Mouse (Mus musculus) embryonic facial prominence, embryonic 10.5 days (tissue): Measurements from ENCODE around the gene Tmem150a. TPM values are rescaled to one million over a fixed set of nuclear protein-coding genes. Genes with fewer than 3 reads are reported as not detected.

ENCODE experiments used
- DNase-seq: peaks from one replicate; pipeline ENCODE4 v3.0.0-alpha.2; 2017; ENCODE audit warnings: low spot score
- H3K27ac ChIP-seq: fragments of 300-500 bp; sonication (generic); replicated peaks from 2 replicates; pipeline ENCODE4 v1.5.1; 2016; ENCODE audit warnings: mild to moderate bottlenecking
- H3K27me3 ChIP-seq: fragments of 300-500 bp; sonication (generic); replicated peaks from 2 replicates; pipeline ENCODE4 v1.6.1; 2016; ENCODE audit warnings: low read depth, mild to moderate bottlenecking; ENCODE audit not compliant: poor library complexity, severe bottlenecking
- H3K36me3 ChIP-seq: fragments of 300-500 bp; sonication (generic); replicated peaks from 2 replicates; pipeline ENCODE4 v1.6.1; 2016; ENCODE audit warnings: mild to moderate bottlenecking, moderate library complexity
- H3K4me1 ChIP-seq: fragments of 300-500 bp; sonication (generic); 2 replicates; pipeline ENCODE4 v1.6.1; 2016
- H3K4me3 ChIP-seq: fragments of 300-500 bp; sonication (generic); 2 replicates; pipeline ENCODE4 v1.5.1; 2016; ENCODE audit warnings: mild to moderate bottlenecking, moderate library complexity
- H3K9me3 ChIP-seq: fragments of 300-500 bp; sonication (generic); 2 replicates; pipeline ENCODE4 v1.6.1; 2016; ENCODE audit warnings: mild to moderate bottlenecking
- WGBS: fragments of 180-500 bp; shearing (Covaris S2); methylation state at CpG from one replicate; pipeline ENCODE4 v1.1.7; 2016; 5-methylcytosine and 5-hydroxymethylcytosine counted together
- polyA plus RNA-seq: library from polyadenylated mRNA; unstranded; fragments of >200 nt; fragmentation: Nextera tagmentation; extraction: Ambion mirVana; gene quantifications from 2 replicates; pipeline ENCODE4 v1.2.1, GENCODE M21; 2016

Tmem150a gene
- polyA plus RNA-seq, 1 experiment from 2014 or later, result 6.3 TPM

DNA sequence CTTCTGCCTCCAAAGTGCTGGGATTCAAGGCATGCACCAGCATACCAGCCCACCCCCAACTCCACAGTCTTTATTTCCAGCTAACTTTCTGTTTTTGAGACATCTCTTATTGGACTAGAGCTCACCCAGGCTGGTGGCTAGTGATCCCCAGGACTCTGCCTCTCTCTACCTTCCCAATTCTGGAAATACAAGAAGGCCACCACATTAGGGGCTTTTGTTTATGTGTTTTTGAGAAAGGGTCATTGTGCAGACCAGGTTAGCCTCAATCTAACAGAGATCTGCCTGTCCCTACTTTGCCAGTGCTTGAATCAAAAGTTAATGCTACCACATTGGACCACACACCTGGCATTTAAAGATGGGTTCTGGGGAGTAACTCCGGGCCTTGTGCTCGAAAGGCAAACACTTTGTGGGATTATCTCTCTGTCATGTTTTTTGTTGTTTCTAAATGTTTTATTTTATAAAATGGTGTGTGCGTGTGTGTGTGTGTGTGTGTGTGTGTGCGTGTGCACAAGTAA, 12.3 kb downstream of the Tmem150a start:
- Histone ChIP-seq H3K27ac (no peak overlapping the region), H3K9me3 (no peaks in the 10 kb centered on the region), H3K4me1 (peaks cover 17% of the 10 kb centered on the region), H3K4me3 (no peak overlapping the region), H3K36me3 (no peaks in the 10 kb centered on the region), H3K27me3 (no peaks in the 10 kb centered on the region)
- WGBS, result 74% methylated on average over 4 of the region's 4 CpGs
- no peak for DNase-seq

DNA sequence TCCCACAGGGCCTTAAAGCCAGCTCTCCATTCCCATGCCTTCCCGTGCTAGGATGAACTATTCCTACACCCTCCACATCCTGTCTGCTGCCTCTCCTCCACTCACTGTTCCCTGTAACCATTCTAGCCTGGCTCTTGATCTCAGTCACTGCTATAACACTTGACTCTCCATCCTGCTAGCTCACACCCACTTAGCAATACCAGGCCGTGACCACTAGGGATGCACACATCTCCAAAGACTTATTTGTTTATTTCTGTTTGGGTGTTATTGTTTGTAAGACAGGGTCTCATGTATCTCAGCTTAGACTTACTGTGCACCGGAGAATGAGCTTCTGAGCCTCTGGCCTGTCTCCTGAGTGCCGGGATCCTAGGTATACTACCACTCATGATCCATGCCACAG, 14.3 kb downstream of the Tmem150a start:
- H3K27ac ChIP-seq, result no peak overlapping the region
- 83% methylated on average over 4 of the region's 4 CpGs for WGBS

GRCm38 (mm10) chr6:72370091-72370490, 14.8 kb downstream of the Tmem150a start:
- Histone ChIP-seq H3K4me3 (no peak overlapping the region), H3K36me3 (no peaks in the 10 kb centered on the region), H3K4me1 (peaks cover 10% of the 10 kb centered on the region), H3K9me3 (no peaks in the 10 kb centered on the region), H3K27me3 (no peaks in the 10 kb centered on the region), H3K27ac (no peak overlapping the region)
- DNase-seq, result no peak
- WGBS, result 81% methylated on average over 12 of the region's 12 CpGs

More for the DNA sequence above, 14.3 kb downstream of the Tmem150a start:
- Histone ChIP-seq H3K4me3 (no peak overlapping the region), H3K4me1 (peaks cover 10% of the 10 kb centered on the region), H3K9me3 (no peaks in the 10 kb centered on the region), H3K27me3 (no peaks in the 10 kb centered on the region), H3K36me3 (no peaks in the 10 kb centered on the region)
- DNase-seq, result no peak

GRCm38 (mm10) chr6:72371147-72371546, 15.9 kb downstream of the Tmem150a start:
- no peaks in the 10 kb centered on the region for H3K36me3 ChIP-seq
- 48% methylated on average over 5 of the region's 5 CpGs for WGBS
- peaks cover 10% of the 10 kb centered on the region for H3K4me1 ChIP-seq
- no peak for DNase-seq
- H3K9me3 ChIP-seq, result no peaks in the 10 kb centered on the region
- peak overlapping the region; percentile 35; the same call in 1 of the 2 replicates for H3K27ac ChIP-seq
- no peaks in the 10 kb centered on the region for H3K27me3 ChIP-seq
- no peak overlapping the region for H3K4me3 ChIP-seq

GRCm38 (mm10) chr6:72371571-72371970, 16.3 kb downstream of the Tmem150a start:
- 12% methylated on average over 1 of the region's 1 CpGs for WGBS
- Histone ChIP-seq H3K36me3 (no peaks in the 10 kb centered on the region), H3K4me1 (peaks cover 10% of the 10 kb centered on the region), H3K27me3 (no peaks in the 10 kb centered on the region), H3K4me3 (no peak overlapping the region), H3K27ac (peak overlapping the region; percentile 35; the same call in 1 of the 2 replicates), H3K9me3 (no peaks in the 10 kb centered on the region)
- DNase-seq, result no peak

DNA sequence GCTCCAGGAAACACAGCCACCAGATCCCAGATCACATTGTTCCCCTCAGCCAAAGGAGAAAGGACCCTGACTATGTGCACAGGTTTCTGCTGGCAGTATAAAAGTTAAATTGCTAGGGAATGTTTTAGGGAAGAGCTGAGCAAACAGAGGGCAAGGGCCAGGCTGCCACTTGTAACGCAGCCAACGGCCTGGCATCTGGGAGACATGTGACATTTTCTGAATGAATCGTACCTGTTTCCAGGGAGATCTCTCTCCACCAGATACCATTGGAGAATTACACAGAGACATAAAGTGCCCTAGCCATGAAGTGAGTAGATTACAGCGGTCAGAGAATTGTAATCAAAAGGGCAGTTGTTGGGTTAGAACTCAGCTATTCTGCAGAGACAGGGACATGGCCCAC, 17.9 kb downstream of the Tmem150a start:
- Histone ChIP-seq H3K9me3 (no peaks in the 10 kb centered on the region), H3K36me3 (no peaks in the 10 kb centered on the region), H3K4me3 (no peak overlapping the region), H3K4me1 (peaks cover 10% of the 10 kb centered on the region), H3K27ac (no peak overlapping the region), H3K27me3 (peaks cover under 1% of the 10 kb centered on the region; the same call in 1 of the 2 replicates)
- DNase-seq, result no peak
- WGBS, result 91% methylated on average over 4 of the region's 4 CpGs

DNA sequence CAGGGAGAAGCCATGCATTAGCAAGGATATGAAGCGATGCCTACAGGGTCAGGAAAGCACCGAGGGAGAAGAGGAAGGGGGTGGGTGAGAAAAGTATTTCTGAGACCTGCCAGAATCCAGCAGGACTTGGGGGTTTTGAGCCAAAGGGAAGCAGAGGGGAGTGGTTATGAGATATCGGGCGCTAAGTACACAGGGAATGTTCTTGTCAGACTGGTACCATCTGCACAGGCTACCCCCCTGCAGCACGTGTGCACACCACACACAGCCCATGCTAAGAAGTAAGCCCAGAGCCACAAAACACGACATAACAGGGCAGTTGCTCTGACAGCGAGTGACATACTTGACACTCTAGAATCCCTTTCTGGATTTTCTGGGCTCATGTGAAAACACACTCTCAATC, 19.0 kb downstream of the Tmem150a start:
- no peak for DNase-seq
- Histone ChIP-seq H3K36me3 (no peaks in the 10 kb centered on the region), H3K4me1 (peaks cover 10% of the 10 kb centered on the region), H3K4me3 (no peak overlapping the region), H3K27me3 (peaks cover 11% of the 10 kb centered on the region), H3K9me3 (no peaks in the 10 kb centered on the region), H3K27ac (no peak overlapping the region)
- WGBS, result 75% methylated on average over 7 of the region's 7 CpGs

GRCm38 (mm10) chr6:72374820-72375563, 19.7 kb downstream of the Tmem150a start:
- H3K4me1 ChIP-seq, result peaks cover 13% of the 10 kb centered on the region
- H3K27ac ChIP-seq, result no peak overlapping the region
- WGBS, result 83% methylated on average over 15 of the region's 15 CpGs
- H3K36me3 ChIP-seq, result no peaks in the 10 kb centered on the region
- no peaks in the 10 kb centered on the region for H3K9me3 ChIP-seq
- no peak for DNase-seq
- no peak overlapping the region for H3K4me3 ChIP-seq
- H3K27me3 ChIP-seq, result peaks cover 19% of the 10 kb centered on the region

DNA sequence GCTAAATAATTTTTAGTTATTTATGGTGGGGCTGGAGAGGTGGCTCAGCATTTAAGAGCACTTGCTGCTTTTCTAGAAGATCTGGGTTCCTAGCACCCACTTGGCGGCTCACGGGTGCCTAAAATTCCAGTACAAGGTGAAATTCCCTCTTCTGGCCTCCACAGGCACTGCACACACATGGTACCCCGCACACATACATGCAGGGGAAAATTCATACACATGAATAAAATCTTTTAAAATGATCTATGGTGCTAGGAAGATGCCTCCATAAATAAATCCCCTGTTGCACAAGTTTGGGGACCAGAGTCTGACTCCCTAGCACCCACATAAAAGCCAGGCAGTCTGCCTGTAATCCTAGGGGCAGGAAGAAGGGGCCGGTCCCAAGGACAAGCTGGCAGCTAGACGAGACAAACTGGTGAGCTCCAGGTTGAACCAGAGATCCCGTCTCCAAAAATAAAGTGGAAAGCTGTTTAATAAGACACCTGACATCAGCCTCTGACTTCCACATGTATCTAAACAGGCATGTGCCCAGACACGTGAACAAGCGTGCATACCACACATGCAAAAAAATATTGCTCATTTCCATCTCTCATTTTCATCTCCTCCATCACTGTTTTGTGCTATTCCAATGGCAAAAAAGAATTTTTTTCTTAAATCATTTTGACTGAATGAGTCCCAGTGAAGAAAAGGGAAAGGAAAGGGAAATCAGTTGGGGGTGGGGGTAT, 23.4 kb downstream of the Tmem150a start:
- 84% methylated on average over 8 of the region's 8 CpGs for WGBS
- DNase-seq, result no peak
- no peak overlapping the region for H3K27ac ChIP-seq
- H3K27me3 ChIP-seq, result peaks cover 27% of the 10 kb centered on the region
- no peaks in the 10 kb centered on the region for H3K36me3 ChIP-seq
- peaks cover 9% of the 10 kb centered on the region for H3K4me1 ChIP-seq
- peak overlapping the region; percentile 59; the same call in 1 of the 2 replicates for H3K4me3 ChIP-seq
- H3K9me3 ChIP-seq, result no peaks in the 10 kb centered on the region

DNA sequence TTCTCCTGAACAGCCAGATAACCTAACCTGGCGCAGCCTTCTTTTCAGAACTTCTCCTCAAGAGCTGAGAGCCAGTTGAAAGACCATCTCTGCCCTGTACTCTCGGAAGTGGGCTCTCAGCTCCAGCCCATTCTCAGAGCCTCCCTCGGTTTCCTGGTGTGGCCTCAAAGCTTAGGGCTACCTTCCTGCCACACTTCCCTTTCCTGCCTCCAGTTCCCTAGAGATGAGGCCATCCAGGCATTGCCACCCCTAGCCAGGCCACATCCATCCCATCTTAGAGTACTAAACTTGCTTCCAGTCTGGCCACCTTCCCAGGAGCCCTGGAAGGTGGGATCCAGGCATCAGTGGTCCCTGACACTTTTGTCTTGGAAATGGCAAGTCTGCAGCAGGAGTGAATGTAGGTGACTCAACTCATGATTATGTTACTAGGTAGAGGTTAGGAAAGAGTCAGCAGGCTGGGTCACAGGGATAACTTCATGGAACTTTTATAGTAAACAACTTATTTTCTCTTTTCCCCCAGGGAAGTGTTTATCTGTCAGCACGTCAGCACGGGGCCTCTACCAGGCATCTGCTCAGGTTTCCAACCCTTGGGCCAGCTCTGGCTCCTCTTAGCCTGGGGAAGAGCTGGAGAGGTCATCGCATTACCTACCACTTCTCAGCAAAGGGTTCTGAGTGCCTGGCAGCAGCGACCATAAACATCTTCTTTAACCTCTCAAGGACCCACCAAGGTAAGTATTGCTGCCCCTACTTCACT, 24.3 kb downstream of the Tmem150a start:
- peaks cover 27% of the 10 kb centered on the region for H3K27me3 ChIP-seq
- H3K4me3 ChIP-seq, result peak overlapping the region; percentile 59
- H3K4me1 ChIP-seq, result peaks cover 9% of the 10 kb centered on the region
- peak overlapping the region; percentile 78; the same call in 1 of the 2 replicates for H3K27ac ChIP-seq
- peaks cover under 1% of the 10 kb centered on the region; the same call in 1 of the 2 replicates for H3K36me3 ChIP-seq
- WGBS, result 33% methylated on average over 7 of the region's 7 CpGs
- H3K9me3 ChIP-seq, result no peaks in the 10 kb centered on the region
- DNase-seq, result no peak

DNA sequence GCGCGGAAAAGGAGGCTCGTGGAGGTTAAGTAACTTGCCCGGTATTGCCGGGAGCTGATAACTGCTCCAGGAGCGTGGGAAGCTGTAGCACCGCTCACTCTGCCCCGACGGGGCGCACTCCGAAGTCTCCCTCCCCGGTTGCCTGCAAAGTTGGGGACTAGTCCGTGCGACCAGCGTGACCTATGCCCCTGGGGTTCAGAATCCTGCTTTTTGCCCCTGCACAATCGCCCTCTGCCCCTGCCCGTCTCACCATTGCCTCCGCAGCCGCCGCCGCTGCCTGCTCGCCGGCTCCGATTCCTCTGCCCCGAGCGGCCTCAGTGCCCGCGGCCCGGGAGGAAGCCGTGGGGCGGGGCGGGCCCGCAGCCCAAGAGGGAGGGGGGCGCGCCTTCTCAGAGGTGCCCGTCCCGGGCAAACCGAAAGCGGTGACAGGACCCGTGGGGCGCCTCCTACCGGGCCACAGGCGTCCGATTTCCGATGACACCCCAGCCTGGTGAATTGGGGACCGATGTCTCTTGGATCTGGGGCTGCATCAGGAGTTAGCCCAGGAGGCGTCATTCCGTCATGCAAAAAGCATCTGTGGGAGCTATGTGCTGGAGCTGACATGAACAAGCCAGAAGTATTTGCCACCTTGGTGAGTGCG, 25.0 kb downstream of the Tmem150a start, which contains the start of gene Vamp5:
Gene Vamp5, minus strand, starts transcription at position 338 of the 640 bp plus-strand sequence.
- peak; percentile 66 for DNase-seq
- Histone ChIP-seq H3K27ac (peak within 1 kb of the TSS; percentile 78), H3K4me3 (peak within 1 kb of the TSS; percentile 59), H3K27me3 (peaks cover 27% of the 10 kb centered on the region), H3K9me3 (no peaks in the 10 kb centered on the region), H3K36me3 (peaks cover 7% of the 10 kb centered on the region), H3K4me1 (peaks cover 9% of the 10 kb centered on the region)
- 2% methylated on average over 49 of the region's 49 CpGs for WGBS

DNA sequence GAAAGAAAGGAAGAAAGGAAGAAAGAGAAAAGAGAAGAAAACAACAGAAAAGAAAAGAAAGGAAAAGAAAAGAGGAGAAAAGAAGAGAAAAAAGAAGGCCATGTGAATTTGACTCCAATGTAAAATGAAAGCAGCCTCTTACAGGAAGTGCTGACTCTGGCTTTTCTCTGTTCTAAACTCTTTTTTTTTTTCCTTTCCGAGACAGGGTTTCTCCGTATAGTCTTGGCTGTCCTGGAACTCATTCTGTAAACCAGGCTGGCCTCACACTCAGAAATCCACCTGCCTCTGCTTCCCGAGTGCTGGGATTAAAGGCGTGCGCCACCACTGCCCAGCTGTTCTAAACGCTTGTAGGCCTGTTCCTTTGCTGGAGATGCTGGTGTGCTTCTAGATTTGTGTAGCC, 27.2 kb downstream of the Tmem150a start:
- Histone ChIP-seq H3K4me1 (peaks cover 9% of the 10 kb centered on the region), H3K27ac (no peak overlapping the region), H3K4me3 (no peak overlapping the region), H3K9me3 (no peaks in the 10 kb centered on the region), H3K36me3 (peaks cover 17% of the 10 kb centered on the region), H3K27me3 (peaks cover 27% of the 10 kb centered on the region)
- WGBS, result 84% methylated on average over 6 of the region's 6 CpGs
- no peak for DNase-seq
